Mouse (Mus musculus) lung, postnatal 0 days (tissue): ENCODE measurements at regions not wholly inside any gene's neighbourhood (a gene's known extent, or its start where the extent isn't known, plus 50 kb on each side); places are given as distances from the start of the nearest gene placed in this dataset.

Experiments used
- CTCF ChIP-seq: IDR thresholded peaks from 2 replicates; pipeline ENCODE4 v1.5.1; 2016; ENCODE audit warnings: antibody characterized with exemption, mild to moderate bottlenecking
- EP300 ChIP-seq: IDR thresholded peaks from 2 replicates; pipeline ENCODE4 v1.6.1; 2016; ENCODE audit warnings: antibody characterized with exemption, mild to moderate bottlenecking, control low read depth

DNA sequence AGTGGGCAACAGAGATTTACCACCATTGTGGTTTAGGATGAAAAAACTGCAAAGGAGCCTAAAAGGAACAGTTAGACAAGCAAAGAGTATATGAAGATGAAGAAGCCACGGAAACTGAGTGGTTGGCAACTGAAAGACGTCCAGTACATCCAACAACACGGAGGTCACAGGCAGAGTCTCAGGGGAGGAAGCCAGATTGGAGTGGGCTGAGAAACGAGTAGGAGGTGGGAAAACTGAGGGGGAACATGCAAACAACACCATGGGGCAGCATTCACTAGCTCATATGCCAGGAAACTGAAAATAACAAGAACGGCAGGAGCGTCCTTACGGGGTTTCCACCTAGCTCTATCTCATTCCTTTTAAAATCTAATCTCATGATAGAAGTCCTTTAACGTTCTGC lies 169.3 kb downstream of the Abcc12 start:
- TF ChIP-seq CTCF, result no peak
- no peak for TF ChIP-seq EP300
